Mouse (Mus musculus) limb, embryonic 11.5 days (tissue): ENCODE measurements around the gene Vash2. TPM values are rescaled to one million over a fixed set of nuclear protein-coding genes. Genes with fewer than 3 reads are reported as not detected.
"Not testable (repeated sequence)": the region's sequence is repeated elsewhere in the genome, so short reads cannot be mapped to it uniquely, and the experiment has no call there.

Source experiments
- ATAC-seq: fragments of 200-750 bp; cut with Nextera tagmentation; 2 replicates; pipeline ENCODE4 v1.8.0; 2017; ENCODE audit warnings: low read depth; ENCODE audit not compliant: insufficient number of reproducible peaks, low FRiP score, low TSS enrichment
- DNase-seq: peaks from one replicate; pipeline ENCODE4 v3.0.0-alpha.2; 2015; ENCODE audit warnings: low spot score
- H3K27ac ChIP-seq: fragments of 300-500 bp; sonication (generic); replicated peaks from 2 replicates; pipeline ENCODE4 v1.5.1; 2014; ENCODE audit warnings: low read depth, mild to moderate bottlenecking, low read length
- H3K27me3 ChIP-seq: fragments of 300-500 bp; sonication (generic); 2 replicates; pipeline ENCODE4 v1.6.1; 2014; ENCODE audit warnings: mild to moderate bottlenecking, low read length, mixed read lengths; ENCODE audit not compliant: control insufficient read depth, insufficient read depth
- H3K36me3 ChIP-seq: fragments of 300-500 bp; sonication (generic); 2 replicates; pipeline ENCODE4 v1.6.1; 2014; ENCODE audit warnings: mild to moderate bottlenecking, low read length, moderate library complexity, mixed read lengths; ENCODE audit not compliant: control insufficient read depth, insufficient read depth
- H3K4me1 ChIP-seq: fragments of 300-500 bp; sonication (generic); 2 replicates; pipeline ENCODE4 v1.6.1; 2014; ENCODE audit warnings: low read length, mixed read lengths; ENCODE audit not compliant: control insufficient read depth, insufficient read depth
- H3K4me2 ChIP-seq: fragments of 300-500 bp; sonication (generic); 2 replicates; pipeline ENCODE4 v1.6.1; 2014; ENCODE audit warnings: low read depth, mild to moderate bottlenecking, moderate library complexity; ENCODE audit not compliant: severe bottlenecking
- H3K4me3 ChIP-seq: fragments of 300-500 bp; sonication (generic); 2 replicates; pipeline ENCODE4 v1.5.1; 2014; ENCODE audit warnings: low read depth, low read length
- H3K9ac ChIP-seq: fragments of 300-500 bp; sonication (generic); 2 replicates; pipeline ENCODE4 v1.6.1; 2014; ENCODE audit warnings: mild to moderate bottlenecking, low read length
- H3K9me3 ChIP-seq: fragments of 300-500 bp; sonication (generic); 2 replicates; pipeline ENCODE4 v1.6.1; 2016; ENCODE audit warnings: low read length; ENCODE audit not compliant: control insufficient read depth
- WGBS: fragments of 180-500 bp; shearing (Covaris S2); extraction: QIAGEN DNeasy Blood & Tissue Kit; methylation state at CpG from one replicate; pipeline ENCODE4 v1.1.7; 2014; 5-methylcytosine and 5-hydroxymethylcytosine counted together
- polyA plus RNA-seq: library from polyadenylated mRNA; unstranded; fragments of >200 nt; fragmentation: Nextera tagmentation; extraction: Ambion mirVana; gene quantifications from 2 replicates; pipeline ENCODE4 v1.2.1, GENCODE M21; 2014

The Vash2 gene
- 76.6 and 77.7 TPM in 2 replicates for polyA plus RNA-seq

- peak within 1 kb of the TSS; percentile 86 for H3K9ac ChIP-seq
Observed at GRCm38 (mm10) chr1:190979100-190979563, at the start of gene Vash2. Gene Vash2, minus strand, starts transcription at chr1:190979296.

GRCm38 (mm10) chr1:191026021-191026713 lies 47.1 kb upstream of the Vash2 start, which contains the start of gene Flvcr1:
Gene Flvcr1, minus strand, starts transcription at chr1:191026158.
- WGBS = under 1% methylated on average over 46 of the region's 50 CpGs
- no peaks in the 10 kb centered on the region for H3K9me3 ChIP-seq
- H3K9ac ChIP-seq = peak within 1 kb of the TSS; percentile 82
- H3K27me3 ChIP-seq = no peaks in the 10 kb centered on the region
- peak within 1 kb of the TSS; percentile 74 for H3K4me3 ChIP-seq
- ATAC-seq = peak; percentile 98
- 0 out of 2 replicates have a peak, but pooled peaks cover 5% of the 10 kb centered on the region for H3K4me1 ChIP-seq
- H3K36me3 ChIP-seq = no peaks in the 10 kb centered on the region
- peak within 1 kb of the TSS; percentile 63 for H3K27ac ChIP-seq
- DNase-seq = peak; percentile 98
- peak within 1 kb of the TSS; percentile 93 for H3K4me2 ChIP-seq

More at GRCm38 (mm10) chr1:190979100-190979563, at the start of gene Vash2:
- under 1% methylated on average over 38 of the region's 38 CpGs for WGBS
- peak; percentile 95 for DNase-seq
- Histone ChIP-seq H3K4me3 (peak within 1 kb of the TSS; percentile 68), H3K27ac (peak within 1 kb of the TSS; percentile 87), H3K27me3 (no peaks in the 10 kb centered on the region), H3K4me2 (peak within 1 kb of the TSS; percentile 95), H3K9me3 (no peaks in the 10 kb centered on the region), H3K4me1 (peaks cover 14% of the 10 kb centered on the region), H3K36me3 (peaks cover 3% of the 10 kb centered on the region; the same call in 1 of the 2 replicates)
- peak; percentile 96 for ATAC-seq

GRCm38 (mm10) chr1:191025016-191026012 lies 46.2 kb upstream of the Vash2 start:
- Histone ChIP-seq H3K9me3 (no peaks in the 10 kb centered on the region), H3K27ac (no peak overlapping the region; the same call in 1 of the 2 replicates), H3K4me1 (0 out of 2 replicates have a peak, but pooled peaks cover 5% of the 10 kb centered on the region), H3K4me2 (peak overlapping the region; percentile 93), H3K36me3 (no peaks in the 10 kb centered on the region), H3K9ac (peak overlapping the region; percentile 82), H3K4me3 (peak overlapping the region; percentile 74), H3K27me3 (no peaks in the 10 kb centered on the region)
- 3% methylated on average over 69 of the region's 69 CpGs for WGBS
- peak; percentile 6 for ATAC-seq
- DNase-seq = peak; percentile 67

- not testable (repeated sequence) for H3K4me3 ChIP-seq, H3K9me3 ChIP-seq, DNase-seq, H3K36me3 ChIP-seq, H3K27ac ChIP-seq, ATAC-seq, H3K27me3 ChIP-seq, H3K9ac ChIP-seq, H3K4me2 ChIP-seq, H3K4me1 ChIP-seq
- WGBS = 95% methylated on average over 5 of the region's 6 CpGs
Observed at GRCm38 (mm10) chr1:191023806-191024205, 44.7 kb upstream of the Vash2 start.

GRCm38 (mm10) chr1:191023140-191023539 lies 44.0 kb upstream of the Vash2 start:
- no peak overlapping the region for H3K4me2 ChIP-seq
- H3K27me3 ChIP-seq = no peaks in the 10 kb centered on the region
- no peak for ATAC-seq
- no peak for DNase-seq
- H3K9ac ChIP-seq = no peak overlapping the region
- H3K36me3 ChIP-seq = no peaks in the 10 kb centered on the region
- WGBS = 81% methylated on average over 2 of the region's 2 CpGs
- H3K27ac ChIP-seq = no peak overlapping the region
- H3K9me3 ChIP-seq = no peaks in the 10 kb centered on the region
- 0 out of 2 replicates have a peak, but pooled peaks cover 5% of the 10 kb centered on the region for H3K4me1 ChIP-seq
- H3K4me3 ChIP-seq = no peak overlapping the region

- Histone ChIP-seq H3K27me3 (no peaks in the 10 kb centered on the region), H3K9ac (no peak overlapping the region), H3K4me1 (no peaks in the 10 kb centered on the region), H3K36me3 (no peaks in the 10 kb centered on the region), H3K27ac (no peak overlapping the region), H3K4me2 (no peak overlapping the region), H3K9me3 (no peaks in the 10 kb centered on the region), H3K4me3 (no peak overlapping the region)
- DNase-seq (no peak), ATAC-seq (no peak)
- WGBS = 76% methylated on average over 7 of the region's 7 CpGs
Observed at GRCm38 (mm10) chr1:191021016-191021415, 41.9 kb upstream of the Vash2 start.

- Histone ChIP-seq H3K4me1 (no peaks in the 10 kb centered on the region), H3K27ac (no peak overlapping the region), H3K4me3 (no peak overlapping the region), H3K9me3 (no peaks in the 10 kb centered on the region), H3K36me3 (no peaks in the 10 kb centered on the region), H3K27me3 (no peaks in the 10 kb centered on the region), H3K9ac (no peak overlapping the region), H3K4me2 (no peak overlapping the region)
- 82% methylated on average over 3 of the region's 3 CpGs for WGBS
- no peak for DNase-seq
- ATAC-seq = no peak
Observed at GRCm38 (mm10) chr1:191020217-191020924, 41.3 kb upstream of the Vash2 start.
